Mouse (Mus musculus): Measurements from ENCODE around the gene Nipa2.

GRCm38 (mm10) chr7:55982010-55982700 is 19.9 kb upstream of the Nipa2 start:
- TF ChIP-seq POLR2A (IDR thresholded peaks at IDR 0.05; ENCODE audit: extremely low read depth, insufficient read depth, low read length) (no peak), CTCF (IDR thresholded peaks at IDR 0.05; ENCODE audit: extremely low read depth, insufficient read depth, low read length) (no peak)

Measured in cortical plate, adult 2 months (tissue).